Mouse (Mus musculus): ENCODE results near the gene Ppil1.

DNA sequence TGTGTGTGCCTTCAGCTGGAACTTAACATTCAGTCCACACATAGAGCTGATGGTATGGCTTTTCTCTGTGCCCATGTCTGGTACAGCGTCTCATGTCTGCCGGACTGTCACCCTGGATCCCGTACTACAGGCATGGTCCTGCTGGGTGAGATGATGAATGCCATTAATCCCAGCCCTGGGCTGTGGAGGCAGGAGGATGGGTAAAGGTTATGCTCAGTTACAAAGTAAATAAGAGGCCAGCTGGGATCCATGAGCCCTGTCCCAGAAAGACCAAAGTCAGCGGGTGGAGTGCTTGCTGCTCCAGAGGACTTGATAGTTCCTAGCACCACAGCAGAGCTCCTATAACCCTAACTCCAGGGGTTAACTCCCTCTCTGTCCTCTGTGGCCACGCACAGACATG lies 31.8 kb upstream of the Ppil1 start:
- TF ChIP-seq GATA1 (IDR thresholded peaks at IDR 0.05; ENCODE audit: low read length): no peak
- no peak for TF ChIP-seq TAL1 (IDR thresholded peaks at IDR 0.05; ENCODE audit: low read length)
